Mouse (Mus musculus) right cerebral cortex, postnatal 14 days (tissue): Measurements from ENCODE around the gene Actl7a.

Experiments
- DNase-seq: peaks from one replicate; pipeline ENCODE4 v3.0.0; 2022

Actl7a gene

DNA sequence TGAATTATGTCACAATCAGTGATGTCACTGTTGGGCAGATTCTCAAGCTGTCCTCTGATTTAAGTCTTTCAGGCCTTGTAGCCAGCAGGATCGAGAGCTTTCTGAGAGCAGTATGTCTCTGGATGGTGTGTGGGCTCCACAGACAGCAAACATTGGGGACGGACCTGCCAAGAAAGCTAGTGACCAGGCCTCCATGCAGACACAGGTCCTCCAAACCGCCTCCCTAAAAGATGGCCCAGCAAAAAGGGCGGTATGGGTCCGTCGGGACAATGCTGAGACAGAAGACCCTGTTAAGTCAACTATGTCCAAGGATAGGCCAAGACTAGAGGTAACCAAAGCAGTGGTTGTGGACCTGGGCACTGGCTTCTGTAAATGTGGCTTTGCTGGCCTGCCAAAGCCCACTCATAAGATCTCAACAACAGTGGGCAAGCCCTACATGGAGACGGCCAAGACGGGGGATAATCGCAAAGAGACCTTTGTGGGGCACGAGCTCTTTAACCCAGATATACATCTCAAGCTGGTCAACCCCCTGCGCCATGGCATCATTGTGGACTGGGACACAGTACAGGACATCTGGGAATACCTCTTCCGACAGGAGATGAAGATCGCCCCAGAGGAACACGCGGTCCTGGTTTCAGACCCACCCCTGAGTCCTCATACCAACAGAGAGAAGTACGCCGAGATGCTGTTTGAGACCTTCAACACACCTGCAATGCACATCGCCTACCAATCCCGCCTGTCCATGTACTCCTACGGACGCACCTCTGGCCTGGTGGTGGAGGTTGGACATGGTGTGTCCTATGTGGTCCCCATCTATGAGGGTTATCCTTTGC, at the start of gene Actl7a:
Actl7a (plus strand) TSS at position 51 of the 833 bp plus-strand sequence.
- no peak for DNase-seq

DNA sequence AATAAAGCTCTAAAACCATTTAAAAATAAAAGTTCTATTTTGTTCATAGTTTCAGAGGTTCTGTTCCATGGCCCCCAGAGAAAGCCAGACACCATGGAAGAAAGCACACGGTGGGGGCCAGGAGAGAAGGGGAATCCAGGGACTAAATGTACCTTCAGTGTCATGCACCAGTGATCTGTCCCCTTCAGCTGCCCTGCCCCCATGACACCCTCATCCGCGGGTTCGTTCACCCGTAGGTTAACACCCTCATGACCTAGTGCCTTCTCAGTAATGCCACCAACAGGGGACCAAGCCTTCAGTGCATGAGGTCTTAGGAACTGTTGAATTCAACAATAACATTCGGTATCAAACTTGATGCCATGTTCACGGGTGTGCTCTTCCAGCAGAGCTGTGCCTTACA, 46.8 kb upstream of the Actl7a start:
- DNase-seq = no peak

DNA sequence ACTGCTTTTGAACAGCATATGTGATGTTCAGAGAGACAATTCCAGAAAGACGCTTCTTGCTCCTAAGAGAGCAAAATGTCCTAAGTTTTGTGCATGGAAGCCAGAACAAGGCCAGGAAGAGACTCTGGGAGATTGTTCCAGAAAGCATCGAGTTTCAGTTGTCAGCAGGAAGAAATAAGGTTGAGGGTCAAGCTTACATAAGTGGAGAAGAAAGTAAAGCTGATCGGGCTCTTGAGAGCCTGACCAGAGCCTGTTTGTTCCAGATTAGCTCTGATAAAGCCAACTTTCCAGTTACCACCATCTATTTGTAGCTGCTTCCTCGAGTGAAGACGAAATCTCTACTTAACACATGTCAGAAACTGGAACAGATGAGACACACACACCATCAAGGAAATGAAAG, 44.5 kb upstream of the Actl7a start:
- no peak for DNase-seq

DNA sequence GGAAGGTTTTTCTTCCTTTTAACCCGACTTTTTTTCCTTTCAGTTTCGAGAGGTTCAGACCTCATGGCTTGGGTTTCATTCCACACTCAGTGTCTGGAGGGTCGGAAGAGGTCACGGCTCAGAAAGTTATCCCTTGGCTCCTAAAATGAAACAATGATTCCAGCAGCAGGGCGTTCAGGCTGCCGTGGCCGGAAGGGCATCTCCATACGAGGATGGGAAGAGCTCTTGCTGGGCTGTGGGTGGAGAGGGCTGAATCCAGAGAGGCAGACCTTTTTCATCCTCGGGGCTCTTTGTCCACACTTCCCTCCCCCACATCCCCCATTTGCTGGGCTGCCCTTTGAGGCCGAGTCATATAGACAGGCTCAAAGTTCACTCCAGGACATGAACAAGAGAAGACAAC, 41.0 kb upstream of the Actl7a start:
- no peak for DNase-seq

DNA sequence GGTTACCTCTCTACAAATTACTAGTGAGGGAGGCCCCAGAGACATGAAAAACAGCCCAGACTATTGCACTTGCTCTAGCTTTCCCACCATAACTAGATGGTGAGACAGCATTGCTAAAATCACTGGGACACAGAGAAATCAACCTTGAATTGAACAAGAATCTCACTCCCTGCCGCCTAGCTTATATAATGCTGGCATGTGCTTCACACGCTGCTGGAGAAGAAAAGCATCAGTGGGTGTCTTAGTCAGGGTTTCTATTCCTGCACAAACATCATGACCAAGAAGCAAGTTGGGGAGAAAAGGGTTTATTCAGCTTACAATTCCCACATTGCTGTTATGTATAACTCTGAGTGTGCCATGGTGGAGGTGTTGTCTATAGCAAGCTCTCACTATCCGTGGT, 30.1 kb upstream of the Actl7a start:
- no peak for DNase-seq

DNA sequence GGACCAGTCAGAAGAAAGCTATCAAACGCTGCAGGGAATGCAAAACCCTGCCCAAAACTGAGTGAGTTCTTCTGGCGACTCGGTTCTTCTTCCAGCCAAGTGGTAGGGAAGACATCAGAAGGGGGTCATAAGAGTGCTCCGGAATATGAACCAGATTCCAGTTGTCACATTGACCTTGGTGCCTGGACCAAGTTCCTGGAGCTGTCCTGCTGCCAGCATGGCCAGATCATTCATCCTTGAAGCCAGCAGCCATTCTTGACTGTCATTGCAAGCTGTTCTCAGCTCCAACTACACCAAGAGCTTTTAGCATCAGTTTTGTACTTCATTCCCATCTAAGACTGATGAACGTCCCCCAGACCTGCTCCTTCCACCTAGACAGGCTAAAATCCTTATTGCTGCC, 26.4 kb upstream of the Actl7a start:
- DNase-seq = no peak

DNA sequence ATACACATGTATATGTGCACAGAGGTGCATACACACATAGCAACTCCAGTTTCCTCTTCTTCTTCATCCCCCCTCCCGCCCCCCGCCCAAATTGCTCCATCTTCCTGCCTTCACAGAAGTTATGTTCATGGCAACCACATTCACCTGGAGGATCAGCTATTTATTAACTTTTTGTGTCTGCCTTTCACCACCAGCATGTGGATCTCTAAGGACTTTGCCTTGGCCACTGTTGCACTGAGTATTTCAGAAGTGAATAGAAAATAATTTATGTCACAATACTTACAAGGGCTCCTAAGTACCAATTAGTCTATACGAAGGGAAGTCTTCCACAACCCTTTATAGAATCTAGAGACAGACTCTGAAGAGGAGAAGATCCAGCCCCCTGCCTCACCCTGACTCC, 25.3 kb upstream of the Actl7a start:
- DNase-seq = no peak

DNA sequence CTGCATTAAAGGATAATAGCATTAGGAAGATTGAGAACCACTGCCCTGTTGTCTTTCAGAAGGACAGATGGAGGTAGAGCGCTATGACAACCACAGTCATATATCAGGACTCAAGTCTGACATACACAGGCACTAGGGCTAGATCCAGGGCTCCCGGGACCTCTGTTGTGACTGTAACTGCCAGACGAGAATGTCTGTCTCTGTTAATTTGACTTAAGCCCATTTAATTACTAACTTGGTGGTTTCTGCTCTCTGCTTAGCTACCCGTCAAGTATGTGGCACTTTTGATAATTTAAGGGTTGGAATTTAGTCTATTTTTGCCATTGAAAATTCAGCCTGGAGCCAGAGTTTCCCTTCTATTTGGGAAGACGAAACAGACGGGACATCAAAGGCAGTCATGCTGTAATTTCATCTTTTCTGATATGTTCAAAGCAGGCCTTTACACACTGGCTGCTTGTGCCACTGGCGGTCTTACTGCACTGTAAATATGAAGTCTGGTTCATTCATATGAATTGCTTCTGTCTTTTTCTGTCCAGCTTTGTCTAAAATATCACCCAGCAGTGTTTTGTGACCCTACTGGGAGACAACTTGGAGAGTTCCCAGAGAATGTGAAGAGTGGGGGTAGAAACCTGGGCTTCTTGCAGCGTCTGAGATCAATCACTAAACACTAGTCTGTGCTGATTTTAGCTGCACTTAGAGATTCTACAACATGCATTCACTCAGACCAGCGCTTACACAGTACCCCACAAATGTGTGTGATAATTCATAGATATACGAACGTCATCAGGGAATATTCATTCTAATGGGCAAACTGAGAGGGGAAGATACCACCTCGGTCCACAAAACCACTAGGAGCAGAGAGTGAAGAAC, 24.4 kb upstream of the Actl7a start:
- no peak for DNase-seq

DNA sequence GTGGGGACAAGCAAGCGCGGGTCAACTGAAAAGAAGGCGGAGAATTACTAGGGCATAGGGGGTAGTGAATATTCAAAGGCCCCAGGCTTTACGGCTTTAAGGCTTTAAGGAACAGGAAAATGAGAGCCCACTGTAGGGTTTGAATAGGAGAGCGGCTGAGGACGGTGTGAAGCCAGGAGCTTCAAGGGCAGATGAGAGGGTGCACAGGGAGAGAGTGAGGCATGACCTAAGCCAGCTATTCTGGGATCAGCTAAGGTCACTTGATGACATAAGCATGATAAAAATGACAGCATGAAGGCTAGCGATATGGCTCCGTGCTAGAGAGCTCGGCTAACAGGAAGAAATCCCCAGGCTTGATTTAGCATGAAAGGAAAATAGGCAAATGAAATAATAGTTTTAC, 23.8 kb upstream of the Actl7a start:
- DNase-seq = no peak

DNA sequence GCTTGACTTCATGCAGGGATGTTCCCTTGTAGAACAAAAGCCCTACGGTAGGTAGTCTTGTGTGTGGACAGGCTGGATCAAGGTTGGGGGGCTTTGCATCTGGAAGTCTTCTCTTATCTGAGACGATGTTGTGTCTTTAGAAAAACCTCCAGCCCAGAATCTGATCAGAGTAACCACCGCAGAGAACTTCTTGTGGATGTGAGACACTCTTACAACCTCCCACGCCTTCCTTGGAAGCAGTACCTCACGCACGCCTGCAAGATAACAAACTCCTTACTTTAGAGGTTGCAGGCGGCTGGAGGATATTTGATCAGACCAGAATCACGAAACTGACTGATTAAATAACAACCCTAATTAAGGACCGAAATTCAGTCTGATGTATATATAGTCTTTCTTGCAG, 22.8 kb upstream of the Actl7a start:
- no peak for DNase-seq

DNA sequence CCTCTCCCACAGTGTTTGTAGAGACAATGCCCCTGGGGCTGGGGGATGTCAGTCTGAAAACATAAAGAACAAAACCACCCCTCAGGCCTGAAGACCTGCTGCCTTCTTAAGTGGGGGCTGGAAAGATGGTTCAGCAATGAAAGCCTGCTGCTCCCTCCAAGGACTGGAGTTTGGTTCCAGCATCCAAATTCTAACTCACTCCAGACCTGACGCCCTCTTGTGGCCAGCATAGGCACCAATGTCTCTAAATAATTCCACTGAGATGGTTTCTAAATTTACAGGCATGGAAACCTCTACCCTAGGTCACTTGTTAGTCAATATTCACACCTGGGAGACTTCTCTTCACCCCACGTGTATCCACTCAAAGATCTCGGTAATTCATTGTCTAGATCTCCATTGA, 21.7 kb upstream of the Actl7a start:
- peak; percentile 49 for DNase-seq

DNA sequence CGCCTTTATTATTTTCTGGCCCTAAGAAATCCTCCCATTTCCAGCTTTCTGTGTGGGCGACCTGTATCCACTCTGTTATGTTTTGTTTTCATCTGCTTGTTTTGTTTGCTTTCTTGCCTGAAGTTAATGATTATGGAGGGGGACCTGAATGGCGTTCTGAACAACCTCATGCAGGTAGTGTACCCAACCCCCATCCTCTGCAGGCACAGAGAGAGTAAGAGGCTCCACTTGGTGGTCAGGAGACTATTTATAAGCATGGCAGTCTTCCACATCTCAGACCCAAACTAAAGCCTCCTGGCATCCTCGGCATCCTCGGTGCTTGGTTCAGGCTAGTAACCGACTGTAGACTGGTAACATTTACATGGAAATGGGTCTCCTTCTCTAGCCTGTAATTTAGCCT, 20.9 kb upstream of the Actl7a start:
- DNase-seq = no peak

DNA sequence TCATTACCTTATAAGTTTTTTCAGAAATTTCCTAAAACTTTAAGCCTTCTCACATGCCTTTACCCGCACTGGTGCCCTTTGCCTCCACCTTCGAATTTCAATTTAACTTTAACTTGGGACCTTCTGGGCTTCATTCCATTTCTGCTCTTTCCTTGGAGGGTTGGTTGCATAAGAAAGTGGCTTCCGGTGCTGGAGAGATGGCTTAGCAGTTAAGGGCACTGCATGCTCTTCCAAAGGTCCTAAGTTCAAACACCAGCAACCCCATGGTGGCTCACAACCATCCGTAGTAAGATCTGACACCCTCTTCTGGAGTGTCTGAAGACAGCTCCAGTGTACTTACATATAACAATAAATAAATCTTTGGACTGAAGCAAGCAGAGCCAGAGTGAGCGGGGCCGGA, 20.0 kb upstream of the Actl7a start:
- no peak for DNase-seq

DNA sequence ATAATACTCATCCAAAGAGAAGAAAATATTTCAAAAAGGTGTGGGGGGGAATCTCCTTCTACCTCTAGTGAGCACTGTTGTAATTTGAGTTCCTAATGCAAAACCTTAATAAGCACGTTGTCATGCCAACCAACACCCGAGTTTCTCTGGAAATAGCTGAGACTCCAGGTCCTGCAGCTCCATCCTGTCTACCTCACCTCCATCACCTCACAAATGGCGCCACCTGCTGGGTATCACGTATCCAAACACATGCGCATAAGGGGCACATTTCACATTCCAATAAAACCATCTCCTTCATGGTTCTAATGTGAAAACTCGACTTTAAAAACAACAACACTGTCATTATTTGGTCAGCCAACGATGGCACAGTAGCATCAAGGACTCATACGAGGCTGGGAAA, 17.4 kb upstream of the Actl7a start:
- peak; percentile 43 for DNase-seq

DNA sequence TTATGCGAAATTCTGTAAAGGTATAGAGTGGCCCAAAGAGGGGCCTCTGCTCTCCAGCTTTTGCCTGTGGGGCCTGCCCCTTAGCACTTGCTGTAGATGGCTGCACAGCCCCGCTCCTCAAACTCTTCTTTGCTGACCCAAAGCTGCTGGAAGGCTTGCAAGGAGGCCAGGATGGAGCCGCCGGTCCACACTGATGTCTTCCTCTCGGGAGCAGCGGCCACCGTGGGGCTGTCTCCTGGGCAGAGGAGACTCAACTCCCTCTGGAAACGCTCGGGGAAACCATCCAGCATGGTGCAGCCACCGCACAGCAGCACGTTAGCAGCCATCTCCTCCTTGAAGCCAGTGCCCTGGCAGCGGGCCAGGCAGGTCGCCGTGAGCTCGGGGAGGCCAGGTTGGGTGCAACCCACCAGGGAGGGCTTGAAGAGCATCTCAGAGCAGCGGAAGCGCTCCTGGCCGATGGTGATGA, 3.2 kb upstream of the Actl7a start, which contains the start of gene Gm26657:
Gm26657 (plus strand) TSS at position 51 of the 466 bp plus-strand sequence.
- DNase-seq = no peak

DNA sequence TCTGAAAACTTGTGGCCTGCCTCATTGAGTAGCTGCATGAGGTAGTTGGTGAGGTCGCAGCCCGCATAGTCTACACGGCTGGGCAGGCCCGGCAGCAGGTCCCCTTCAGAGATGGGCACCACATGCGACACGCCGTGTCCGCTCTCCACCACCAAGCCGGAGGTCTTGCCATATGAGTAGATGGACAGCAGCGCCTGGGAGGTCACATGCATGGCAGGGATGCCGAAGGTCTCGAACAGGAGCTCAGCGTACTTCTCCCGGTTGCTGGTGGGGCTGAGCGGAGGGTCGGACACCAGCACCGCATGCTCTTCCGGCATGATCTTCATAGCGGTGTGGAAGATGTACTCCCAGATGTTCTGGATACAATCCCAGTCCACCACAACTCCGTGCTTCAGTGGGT, 2.6 kb upstream of the Actl7a start:
- DNase-seq = no peak

DNA sequence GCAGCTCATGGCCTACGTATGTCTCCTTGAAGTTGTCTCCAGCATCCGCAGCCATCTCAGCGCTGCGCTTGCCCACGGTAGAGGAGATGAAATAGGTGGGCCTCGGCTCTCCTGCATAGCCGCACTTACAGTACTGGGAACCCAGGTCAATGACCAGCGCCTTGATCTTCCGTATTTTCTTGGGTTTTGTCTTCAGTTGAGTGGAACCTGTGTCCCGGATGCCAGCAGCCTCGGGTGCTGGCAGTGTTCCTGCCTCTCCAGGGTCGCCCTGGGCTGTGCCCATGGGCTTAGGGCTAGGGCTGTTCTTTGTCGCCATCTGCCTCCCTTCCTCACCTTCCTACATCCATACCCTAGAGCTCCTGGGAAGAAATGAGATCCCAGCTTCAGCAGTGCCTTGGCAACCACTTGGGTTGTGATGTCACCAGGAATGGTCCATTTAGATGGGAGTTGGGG, 2.1 kb upstream of the Actl7a start, which contains the start of gene Actl7b:
Actl7b (minus strand) TSS at position 403 of the 453 bp plus-strand sequence.
- DNase-seq = no peak

DNA sequence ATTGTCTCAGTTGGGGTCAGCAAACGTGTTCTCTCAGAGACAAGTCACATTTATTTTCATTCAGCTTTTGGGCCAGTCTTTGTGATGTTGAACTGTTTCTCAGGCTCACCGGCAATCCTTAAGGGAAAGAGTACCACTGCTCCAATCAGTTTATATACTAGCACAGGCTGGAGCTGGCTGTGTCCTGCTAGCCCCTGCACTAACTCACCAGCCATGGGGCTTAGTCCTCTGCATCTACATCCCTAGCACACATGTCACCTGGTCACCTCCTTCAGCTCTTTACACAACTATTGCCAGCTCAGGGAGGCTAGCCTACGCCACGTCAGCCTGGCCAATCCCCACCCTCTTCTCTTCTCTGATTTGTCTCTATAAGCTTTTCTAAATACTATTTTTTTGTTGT, 515 bp upstream of the Actl7a start:
- DNase-seq = no peak

DNA sequence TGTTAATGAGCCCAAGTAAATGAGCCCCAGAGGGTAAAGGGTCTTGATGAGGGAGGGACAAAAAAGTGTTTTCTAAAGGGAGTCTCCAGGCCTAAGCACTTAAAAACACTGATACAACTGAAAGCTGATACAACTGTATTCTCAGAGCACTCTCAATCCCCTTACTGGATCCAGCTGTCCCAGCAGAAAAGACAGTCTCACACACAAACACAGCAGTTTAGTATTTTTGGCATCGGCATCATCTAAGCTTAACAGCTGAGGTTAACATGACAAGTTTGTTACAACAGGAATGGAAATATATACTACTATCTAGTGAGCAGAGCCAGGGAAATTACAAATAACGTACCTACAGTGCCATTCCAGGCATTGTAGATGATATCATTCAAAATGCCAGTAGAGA, 3.1 kb downstream of the Actl7a start:
- DNase-seq = no peak

DNA sequence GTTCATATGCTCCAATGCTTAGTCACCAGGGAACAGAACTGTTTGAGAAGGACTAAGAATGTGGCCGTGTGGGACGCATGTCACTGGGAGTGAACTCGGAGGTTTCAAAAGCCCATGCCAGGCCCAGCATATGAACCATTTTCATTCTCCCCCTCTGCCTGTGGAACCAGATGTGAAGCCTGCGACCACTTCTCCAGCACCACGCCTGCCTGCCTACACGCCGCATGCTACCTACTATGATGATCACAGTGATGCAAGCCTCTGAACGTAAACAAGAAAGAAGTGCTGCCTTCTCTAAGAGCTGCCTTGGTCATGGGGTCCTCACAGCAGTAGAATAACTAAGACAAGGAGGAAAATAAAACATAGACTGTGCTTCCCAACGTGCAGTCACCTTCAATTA, 4.2 kb downstream of the Actl7a start:
- no peak for DNase-seq

DNA sequence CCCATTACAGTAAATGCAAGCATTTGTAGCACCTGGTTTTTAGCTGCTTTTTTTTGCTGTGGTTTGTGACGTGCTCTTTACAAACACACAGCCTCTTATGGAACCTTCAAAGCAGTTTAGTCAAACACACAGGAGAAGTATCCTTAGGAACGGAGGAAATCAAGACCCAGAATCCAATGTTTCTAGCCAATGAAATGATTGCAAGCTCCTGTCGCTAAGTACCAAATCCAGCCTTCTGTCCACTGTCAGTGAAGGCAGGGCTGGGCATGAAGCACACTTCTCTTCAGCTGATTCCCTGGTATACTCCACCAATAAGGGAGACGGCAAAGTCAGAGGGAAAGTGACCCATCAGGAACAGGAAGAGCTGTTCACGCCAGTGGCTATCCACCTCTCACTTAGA, 12.8 kb downstream of the Actl7a start:
- DNase-seq = no peak

DNA sequence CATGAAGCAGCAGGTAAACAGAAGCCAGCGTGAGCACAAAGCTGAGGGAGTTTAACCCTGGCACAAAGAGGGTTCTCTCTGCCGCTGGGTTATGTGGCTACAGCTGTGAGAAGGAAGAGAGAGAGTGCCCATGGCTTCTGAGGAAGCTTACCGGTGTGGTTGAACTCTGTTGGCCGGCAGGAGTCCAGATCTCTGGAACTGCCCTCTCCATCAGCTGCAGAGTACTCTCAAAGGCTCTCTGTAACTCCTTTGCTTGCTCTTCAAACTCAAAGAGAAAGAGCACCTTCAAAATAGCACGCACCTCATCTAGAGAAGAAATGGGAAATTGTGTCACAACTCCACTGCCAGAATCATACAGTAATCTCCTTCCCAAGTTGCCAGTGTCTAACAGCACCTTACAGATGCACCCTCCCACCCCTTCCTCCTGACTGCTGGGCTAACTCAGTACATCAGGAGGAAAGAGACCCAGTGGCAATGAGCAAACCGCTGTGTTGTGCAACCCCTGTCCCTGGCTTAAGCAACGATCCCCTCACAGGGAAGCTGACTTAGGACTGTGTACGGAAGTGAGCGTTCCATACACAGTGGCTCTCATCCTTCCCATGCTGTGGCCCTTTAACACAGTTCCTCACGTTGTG, 13.9 kb downstream of the Actl7a start:
- no peak for DNase-seq

DNA sequence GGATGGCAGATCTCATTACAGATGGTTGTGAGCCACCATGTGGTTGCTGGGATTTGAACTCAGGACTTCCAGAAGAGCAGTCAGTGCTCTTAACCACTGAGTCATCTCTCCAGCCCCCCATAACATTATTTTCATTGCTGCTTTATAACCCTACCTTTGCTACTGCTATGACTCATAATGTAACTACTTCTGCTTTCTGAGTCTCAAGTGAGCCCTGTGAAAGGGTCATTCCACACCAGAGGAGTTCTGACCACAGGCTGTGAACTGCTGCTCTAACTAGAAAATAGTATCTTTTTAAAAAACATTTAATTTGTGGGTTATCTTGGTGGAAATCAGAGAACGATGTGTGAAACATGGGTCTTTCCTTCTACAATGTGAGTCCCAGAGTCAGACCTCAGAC, 14.5 kb downstream of the Actl7a start:
- no peak for DNase-seq
